Mouse (Mus musculus): ENCODE measurements at regions not wholly inside any gene's neighbourhood (a gene's known extent, or its start where the extent isn't known, plus 50 kb on each side); places are given as distances from the start of the nearest gene placed in this dataset.

GRCm38 (mm10) chr7:136285606-136286005, 569.4 kb upstream of the Mki67 start:
- Histone ChIP-seq H3K4me1 (ENCODE audit: control insufficient read depth, insufficient read depth, low read length) (no peaks in the 10 kb centered on the region), H3K4me3 (ENCODE audit: insufficient read depth, low read depth, low read length) (no peak overlapping the region), H3K9ac (ENCODE audit: low read depth, low read length) (no peak overlapping the region), H3K79me2 (ENCODE audit: control insufficient read depth, insufficient read depth, low read length) (no peaks in the 10 kb centered on the region), H3K27me3 (ENCODE audit: control insufficient read depth, insufficient read depth, low read length) (no peaks in the 10 kb centered on the region), H3K27ac (replicated peaks; ENCODE audit: insufficient read depth, low read depth, low read length) (no peak overlapping the region), H3K36me3 (ENCODE audit: control insufficient read depth, insufficient read depth, low read length) (no peaks in the 10 kb centered on the region)
- 100% methylated on average over 1 of the region's 1 CpGs for WGBS
- DNase-seq (ENCODE audit: extremely low read depth, low read depth, low spot score) = no peak
- TF ChIP-seq CTCF (IDR thresholded peaks at IDR 0.05; ENCODE audit: low read depth, low read length) (peak; percentile 5; the same call in 1 of the 2 replicates), POLR2A (IDR thresholded peaks at IDR 0.05; ENCODE audit: extremely low read depth, insufficient read depth, low read length) (no peak)

DNA sequence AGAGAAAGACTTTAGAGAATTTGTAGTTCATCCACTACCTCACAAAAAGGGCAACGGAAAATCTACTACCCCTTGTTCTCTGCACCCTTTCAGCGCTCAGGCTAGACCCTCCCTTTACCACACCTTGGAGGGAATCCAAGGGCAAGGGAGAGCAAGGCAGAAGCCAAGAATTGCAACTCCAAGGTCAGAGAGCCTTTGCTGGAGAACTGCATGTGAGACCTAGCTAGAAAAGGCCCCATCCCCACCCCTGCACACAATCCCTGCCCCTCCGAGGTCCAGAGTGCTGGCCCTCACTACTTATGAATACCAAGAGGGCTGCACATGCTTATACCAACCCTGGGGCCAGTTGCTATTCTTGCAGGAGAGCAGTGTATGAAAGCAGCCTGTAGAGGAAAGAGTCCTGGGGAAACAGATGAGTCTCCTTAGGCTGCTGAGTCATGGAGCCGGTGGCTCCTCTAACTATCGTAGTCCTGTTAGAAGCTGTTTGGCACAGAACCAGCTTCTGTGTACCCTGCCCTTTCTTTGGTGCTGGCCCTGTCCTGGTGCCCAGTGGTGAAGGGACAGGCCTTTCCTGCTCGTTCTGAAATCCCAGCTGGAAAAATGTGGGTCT, 577.5 kb upstream of the Mki67 start:
- Histone ChIP-seq H3K79me2 (ENCODE audit: control insufficient read depth, insufficient read depth, low read length) (no peaks in the 10 kb centered on the region), H3K27me3 (ENCODE audit: control insufficient read depth, insufficient read depth, low read length) (no peaks in the 10 kb centered on the region), H3K36me3 (ENCODE audit: control insufficient read depth, insufficient read depth, low read length) (no peaks in the 10 kb centered on the region), H3K9ac (ENCODE audit: low read depth, low read length) (no peak overlapping the region), H3K4me3 (ENCODE audit: insufficient read depth, low read depth, low read length) (no peak overlapping the region), H3K27ac (replicated peaks; ENCODE audit: insufficient read depth, low read depth, low read length) (no peak overlapping the region), H3K4me1 (ENCODE audit: control insufficient read depth, insufficient read depth, low read length) (no peaks in the 10 kb centered on the region)
- 49% methylated on average over 6 of the region's 6 CpGs for WGBS
- TF ChIP-seq POLR2A (IDR thresholded peaks at IDR 0.05; ENCODE audit: extremely low read depth, insufficient read depth, low read length) = no peak
- TF ChIP-seq CTCF (IDR thresholded peaks at IDR 0.05; ENCODE audit: low read depth, low read length) = no peak
- DNase-seq (ENCODE audit: extremely low read depth, low read depth, low spot score) = peak; percentile 22

GRCm38 (mm10) chr7:136294445-136294844, 578.3 kb upstream of the Mki67 start:
- Histone ChIP-seq H3K27me3 (ENCODE audit: control insufficient read depth, insufficient read depth, low read length) (no peaks in the 10 kb centered on the region), H3K36me3 (ENCODE audit: control insufficient read depth, insufficient read depth, low read length) (no peaks in the 10 kb centered on the region), H3K4me1 (ENCODE audit: control insufficient read depth, insufficient read depth, low read length) (no peaks in the 10 kb centered on the region), H3K9ac (ENCODE audit: low read depth, low read length) (no peak overlapping the region), H3K4me3 (ENCODE audit: insufficient read depth, low read depth, low read length) (no peak overlapping the region), H3K27ac (replicated peaks; ENCODE audit: insufficient read depth, low read depth, low read length) (no peak overlapping the region), H3K79me2 (ENCODE audit: control insufficient read depth, insufficient read depth, low read length) (no peaks in the 10 kb centered on the region)
- peak; percentile 16 for DNase-seq (ENCODE audit: extremely low read depth, low read depth, low spot score)
- WGBS = 44% methylated on average over 4 of the region's 4 CpGs
- TF ChIP-seq POLR2A (IDR thresholded peaks at IDR 0.05; ENCODE audit: extremely low read depth, insufficient read depth, low read length) (no peak), CTCF (IDR thresholded peaks at IDR 0.05; ENCODE audit: low read depth, low read length) (peak; percentile 71)

DNA sequence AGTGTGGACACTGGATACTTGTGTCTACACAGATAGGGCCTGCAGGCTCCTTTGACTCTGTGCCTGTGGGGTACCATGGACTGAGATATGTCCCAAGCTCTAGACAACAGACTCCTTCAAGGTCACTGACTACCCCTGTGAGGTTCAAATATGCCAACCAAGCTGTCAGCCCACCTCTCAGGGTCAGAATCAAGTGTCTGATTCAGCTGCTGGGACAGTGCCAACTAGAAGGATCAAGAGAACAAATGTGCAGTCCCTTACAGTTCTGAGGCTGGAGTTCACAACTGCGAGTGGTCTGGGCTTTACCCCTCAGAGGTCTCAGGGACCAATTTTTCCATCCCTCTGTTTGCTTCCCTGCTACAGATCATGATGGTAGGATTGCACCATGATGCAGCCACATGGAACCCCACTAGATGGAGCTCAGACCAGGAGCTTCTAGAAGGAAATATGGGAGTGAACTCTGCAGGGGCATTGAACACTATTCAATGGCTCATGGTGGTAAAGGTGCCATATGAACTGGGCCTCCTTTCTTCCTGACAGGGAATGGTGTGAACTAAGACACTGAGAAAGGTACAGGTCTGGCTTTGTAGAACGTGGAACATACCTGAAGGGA, 581.8 kb upstream of the Mki67 start:
- H3K4me1 ChIP-seq (ENCODE audit: control insufficient read depth, insufficient read depth, low read length) = no peaks in the 10 kb centered on the region
- TF ChIP-seq POLR2A (IDR thresholded peaks at IDR 0.05; ENCODE audit: extremely low read depth, insufficient read depth, low read length) (no peak), CTCF (IDR thresholded peaks at IDR 0.05; ENCODE audit: low read depth, low read length) (no peak)
- WGBS = 73% methylated on average over 2 of the region's 2 CpGs
- H3K4me3 ChIP-seq (ENCODE audit: insufficient read depth, low read depth, low read length) = no peak overlapping the region
- H3K27ac ChIP-seq (replicated peaks; ENCODE audit: insufficient read depth, low read depth, low read length) = no peak overlapping the region
- no peaks in the 10 kb centered on the region for H3K27me3 ChIP-seq (ENCODE audit: control insufficient read depth, insufficient read depth, low read length)
- H3K79me2 ChIP-seq (ENCODE audit: control insufficient read depth, insufficient read depth, low read length) = no peaks in the 10 kb centered on the region
- no peak for DNase-seq (ENCODE audit: extremely low read depth, low read depth, low spot score)
- H3K9ac ChIP-seq (ENCODE audit: low read depth, low read length) = no peak overlapping the region
- no peaks in the 10 kb centered on the region for H3K36me3 ChIP-seq (ENCODE audit: control insufficient read depth, insufficient read depth, low read length)

DNA sequence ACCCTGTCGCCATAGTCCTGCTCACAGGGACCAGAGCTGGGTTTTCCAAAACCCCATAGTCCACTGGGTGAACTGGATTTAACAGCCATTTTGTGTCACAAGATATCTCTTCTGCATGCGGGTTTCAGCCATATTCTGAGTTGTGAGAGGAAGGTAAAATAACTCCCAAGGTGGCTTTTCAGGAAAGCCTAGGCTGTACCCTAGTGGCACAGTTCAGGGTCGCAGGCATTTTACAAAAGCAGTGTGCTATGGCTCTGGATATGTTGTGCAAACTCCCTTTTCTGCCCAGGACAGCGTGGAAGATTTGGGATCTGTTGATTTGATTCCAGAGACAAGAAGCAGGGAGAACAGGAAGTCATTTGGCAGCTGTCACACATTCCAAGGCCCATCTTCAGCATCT, 588.3 kb upstream of the Mgmt start:
- no peaks in the 10 kb centered on the region for H3K27me3 ChIP-seq (ENCODE audit: control insufficient read depth, insufficient read depth, low read length)
- H3K27ac ChIP-seq (replicated peaks; ENCODE audit: insufficient read depth, low read depth, low read length) = no peak overlapping the region
- H3K4me3 ChIP-seq (ENCODE audit: insufficient read depth, low read depth, low read length) = no peak overlapping the region
- no peaks in the 10 kb centered on the region for H3K36me3 ChIP-seq (ENCODE audit: control insufficient read depth, insufficient read depth, low read length)
- TF ChIP-seq CTCF (IDR thresholded peaks at IDR 0.05; ENCODE audit: low read depth, low read length) = no peak
- no peak for TF ChIP-seq POLR2A (IDR thresholded peaks at IDR 0.05; ENCODE audit: extremely low read depth, insufficient read depth, low read length)
- DNase-seq (ENCODE audit: extremely low read depth, low read depth, low spot score) = no peak
- 67% methylated on average over 4 of the region's 4 CpGs for WGBS
- no peaks in the 10 kb centered on the region for H3K4me1 ChIP-seq (ENCODE audit: control insufficient read depth, insufficient read depth, low read length)
- H3K79me2 ChIP-seq (ENCODE audit: control insufficient read depth, insufficient read depth, low read length) = no peaks in the 10 kb centered on the region
- no peak overlapping the region for H3K9ac ChIP-seq (ENCODE audit: low read depth, low read length)

- Histone ChIP-seq H3K36me3 (ENCODE audit: control insufficient read depth, insufficient read depth, low read length) (no peaks in the 10 kb centered on the region), H3K4me1 (ENCODE audit: control insufficient read depth, insufficient read depth, low read length) (no peaks in the 10 kb centered on the region), H3K4me3 (ENCODE audit: insufficient read depth, low read depth, low read length) (no peak overlapping the region), H3K9ac (ENCODE audit: low read depth, low read length) (no peak overlapping the region), H3K27ac (replicated peaks; ENCODE audit: insufficient read depth, low read depth, low read length) (no peak overlapping the region), H3K27me3 (ENCODE audit: control insufficient read depth, insufficient read depth, low read length) (no peaks in the 10 kb centered on the region), H3K79me2 (ENCODE audit: control insufficient read depth, insufficient read depth, low read length) (no peaks in the 10 kb centered on the region)
- TF ChIP-seq POLR2A (IDR thresholded peaks at IDR 0.05; ENCODE audit: extremely low read depth, insufficient read depth, low read length) = no peak
- TF ChIP-seq CTCF (IDR thresholded peaks at IDR 0.05; ENCODE audit: low read depth, low read length) = no peak
- DNase-seq (ENCODE audit: extremely low read depth, low read depth, low spot score) = peak; percentile 33
Observed at GRCm38 (mm10) chr7:136308765-136309164, 585.6 kb upstream of the Mgmt start.
